Mouse (Mus musculus) lung, postnatal 0 days (tissue): ENCODE measurements at regions not wholly inside any gene's neighbourhood (a gene's known extent, or its start where the extent isn't known, plus 50 kb on each side); places are given as distances from the start of the nearest gene placed in this dataset.

ENCODE experiments used
- ATAC-seq: fragments of 200-750 bp; cut with Nextera tagmentation; 2 replicates; pipeline ENCODE4 v1.8.0; 2017; ENCODE audit warnings: moderate library complexity
- DNase-seq: peaks from one replicate; pipeline ENCODE4 v3.0.0-alpha.2; 2016; ENCODE audit warnings: low spot score
- H3K27ac ChIP-seq: fragments of 300-500 bp; sonication (generic); 2 replicates; pipeline ENCODE4 v1.5.1; 2014; ENCODE audit warnings: antibody characterized with exemption, mild to moderate bottlenecking, low read length, mixed read lengths
- H3K27me3 ChIP-seq: fragments of 300-500 bp; sonication (generic); replicated peaks from 2 replicates; pipeline ENCODE4 v1.6.1; 2014; ENCODE audit warnings: low read length, mixed read lengths; ENCODE audit not compliant: insufficient read depth
- H3K36me3 ChIP-seq: fragments of 300-500 bp; sonication (generic); 2 replicates; pipeline ENCODE4 v1.6.1; 2014; ENCODE audit warnings: low read length, mixed read lengths; ENCODE audit not compliant: insufficient read depth
- H3K4me1 ChIP-seq: fragments of 300-500 bp; sonication (generic); 2 replicates; pipeline ENCODE4 v1.6.1; 2014; ENCODE audit warnings: antibody characterized with exemption, low read depth, low read length, mixed read lengths; ENCODE audit not compliant: insufficient read depth
- H3K4me2 ChIP-seq: fragments of 300-500 bp; sonication (generic); replicated peaks from 2 replicates; pipeline ENCODE4 v1.6.1; 2014; ENCODE audit warnings: low read depth, mild to moderate bottlenecking, low read length, moderate library complexity, mixed read lengths
- H3K4me3 ChIP-seq: fragments of 300-500 bp; sonication (generic); 2 replicates; pipeline ENCODE4 v1.5.1; 2014; ENCODE audit warnings: low read depth, low read length
- H3K9ac ChIP-seq: fragments of 300-500 bp; sonication (generic); replicated peaks from 2 replicates; pipeline ENCODE4 v1.6.1; 2014; ENCODE audit warnings: low read depth, mild to moderate bottlenecking
- H3K9me3 ChIP-seq: fragments of 300-500 bp; sonication (generic); 2 replicates; pipeline ENCODE4 v1.6.1; 2016; ENCODE audit warnings: low read length, mixed read lengths
- CTCF ChIP-seq: IDR thresholded peaks from 2 replicates; pipeline ENCODE4 v1.5.1; 2016; ENCODE audit warnings: antibody characterized with exemption, mild to moderate bottlenecking
- EP300 ChIP-seq: IDR thresholded peaks from 2 replicates; pipeline ENCODE4 v1.6.1; 2016; ENCODE audit warnings: antibody characterized with exemption, mild to moderate bottlenecking, control low read depth
- WGBS: fragments of 180-500 bp; shearing (Covaris S2); extraction: QIAGEN DNeasy Blood & Tissue Kit; methylation state at CpG from one replicate; pipeline ENCODE4 v1.1.7; 2014; 5-methylcytosine and 5-hydroxymethylcytosine counted together

- 45% methylated on average over 2 of the region's 2 CpGs for WGBS
- DNase-seq, result peak; percentile 40
- peak; percentile 76 for ATAC-seq
- H3K36me3 ChIP-seq, result no peaks in the 10 kb centered on the region
- no peaks in the 10 kb centered on the region for H3K9me3 ChIP-seq
- H3K4me3 ChIP-seq, result no peak overlapping the region
- H3K27me3 ChIP-seq, result no peaks in the 10 kb centered on the region
- TF ChIP-seq CTCF (no peak), EP300 (peak; percentile 88)
- H3K9ac ChIP-seq, result no peak overlapping the region
- no peak overlapping the region for H3K4me2 ChIP-seq
- H3K27ac ChIP-seq, result no peak overlapping the region
- no peaks in the 10 kb centered on the region for H3K4me1 ChIP-seq
Measured at GRCm38 (mm10) chr12:98069110-98069509, 190.1 kb downstream of the Galc start.

- no peak for TF ChIP-seq EP300
- ATAC-seq, result no peak
- no peaks in the 10 kb centered on the region for H3K27me3 ChIP-seq
- H3K9me3 ChIP-seq, result no peaks in the 10 kb centered on the region
- DNase-seq, result no peak
- no peak overlapping the region for H3K4me2 ChIP-seq
- no peak overlapping the region for H3K9ac ChIP-seq
- H3K27ac ChIP-seq, result no peak overlapping the region
- no peaks in the 10 kb centered on the region for H3K4me1 ChIP-seq
- 79% methylated on average over 7 of the region's 7 CpGs for WGBS
- no peaks in the 10 kb centered on the region for H3K36me3 ChIP-seq
- no peak overlapping the region for H3K4me3 ChIP-seq
Measured at GRCm38 (mm10) chr12:98059419-98060180, 199.7 kb downstream of the Galc start.

GRCm38 (mm10) chr12:98058977-98059376, 200.3 kb downstream of the Galc start:
- TF ChIP-seq EP300 (no peak), CTCF (no peak)
- Histone ChIP-seq H3K9ac (no peak overlapping the region), H3K9me3 (no peaks in the 10 kb centered on the region), H3K4me3 (no peak overlapping the region), H3K27me3 (no peaks in the 10 kb centered on the region), H3K36me3 (no peaks in the 10 kb centered on the region), H3K27ac (no peak overlapping the region), H3K4me2 (no peak overlapping the region), H3K4me1 (no peaks in the 10 kb centered on the region)
- DNase-seq, result no peak
- ATAC-seq, result no peak
- WGBS, result 83% methylated on average over 2 of the region's 2 CpGs

- no peaks in the 10 kb centered on the region for H3K9me3 ChIP-seq
- H3K36me3 ChIP-seq, result no peaks in the 10 kb centered on the region
- no peaks in the 10 kb centered on the region for H3K4me1 ChIP-seq
- ATAC-seq, result no peak
- no peak overlapping the region for H3K9ac ChIP-seq
- DNase-seq, result no peak
- 50% methylated on average over 4 of the region's 4 CpGs for WGBS
- no peak overlapping the region for H3K4me2 ChIP-seq
- H3K27ac ChIP-seq, result no peak overlapping the region
- H3K4me3 ChIP-seq, result no peak overlapping the region
- TF ChIP-seq CTCF, result no peak
- no peak for TF ChIP-seq EP300
- H3K27me3 ChIP-seq, result no peaks in the 10 kb centered on the region
Measured at GRCm38 (mm10) chr12:98050934-98051333, 208.3 kb downstream of the Galc start.

GRCm38 (mm10) chr12:98050500-98050899, 208.8 kb downstream of the Galc start:
- 6% methylated on average over 1 of the region's 1 CpGs for WGBS
- ATAC-seq, result no peak
- DNase-seq, result peak; percentile 21
- Histone ChIP-seq H3K9me3 (no peaks in the 10 kb centered on the region), H3K4me3 (no peak overlapping the region), H3K36me3 (no peaks in the 10 kb centered on the region), H3K9ac (no peak overlapping the region), H3K27me3 (no peaks in the 10 kb centered on the region), H3K27ac (no peak overlapping the region), H3K4me1 (no peaks in the 10 kb centered on the region), H3K4me2 (no peak overlapping the region)
- no peak for TF ChIP-seq CTCF
- TF ChIP-seq EP300, result no peak

- Histone ChIP-seq H3K27me3 (no peaks in the 10 kb centered on the region), H3K4me2 (no peak overlapping the region), H3K9me3 (no peaks in the 10 kb centered on the region), H3K4me1 (no peaks in the 10 kb centered on the region), H3K9ac (no peak overlapping the region), H3K36me3 (no peaks in the 10 kb centered on the region), H3K27ac (no peak overlapping the region), H3K4me3 (no peak overlapping the region)
- TF ChIP-seq EP300 (no peak), CTCF (no peak)
- 17% methylated on average over 5 of the region's 5 CpGs for WGBS
- no peak for ATAC-seq
- DNase-seq, result no peak
Measured at GRCm38 (mm10) chr12:98050057-98050456, 209.2 kb downstream of the Galc start.
